Mouse (Mus musculus): ENCODE results near the gene 2310034G01Rik.

The 2310034G01Rik gene

GRCm38 (mm10) chr19:46350168-46350932, at the start of gene 2310034G01Rik:
2310034G01Rik (minus strand) TSS chr19:46350302.
- DNase-seq (ENCODE audit: low read depth) = no peak

DNA sequence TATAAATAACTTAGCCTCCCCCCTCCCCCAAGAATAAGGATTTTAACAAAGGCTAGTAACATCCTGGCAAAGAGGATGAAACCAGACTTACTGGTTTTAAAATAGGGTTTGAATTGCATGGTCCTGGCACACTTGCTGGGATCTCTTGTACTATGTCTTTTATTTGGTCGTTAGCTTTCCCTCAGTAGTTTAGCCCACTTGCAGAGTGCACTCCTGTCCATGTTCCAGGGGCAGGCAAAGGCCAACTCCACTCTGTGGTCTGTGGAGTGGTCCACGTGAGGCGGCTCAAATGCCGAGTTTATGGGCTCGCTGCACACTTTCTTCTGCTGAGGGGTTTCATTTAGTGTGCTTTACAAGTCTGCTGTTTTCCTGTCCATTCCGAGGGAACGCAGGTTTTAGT, 49.8 kb upstream of the 2310034G01Rik start:
- no peak for DNase-seq (ENCODE audit: low read depth)

GRCm38 (mm10) chr19:46399372-46399771, 49.3 kb upstream of the 2310034G01Rik start:
- no peak for DNase-seq (ENCODE audit: low read depth)

GRCm38 (mm10) chr19:46398401-46398800, 48.3 kb upstream of the 2310034G01Rik start:
- DNase-seq (ENCODE audit: low read depth) = no peak

- DNase-seq (ENCODE audit: low read depth) = peak; percentile 54
Measured at GRCm38 (mm10) chr19:46397436-46398001, 47.4 kb upstream of the 2310034G01Rik start.

- peak; percentile 100 for DNase-seq (ENCODE audit: low read depth)
Measured at GRCm38 (mm10) chr19:46396686-46397435, 46.8 kb upstream of the 2310034G01Rik start, which contains the start of gene Sufu. Sufu (plus strand) TSS chr19:46396896.

DNA sequence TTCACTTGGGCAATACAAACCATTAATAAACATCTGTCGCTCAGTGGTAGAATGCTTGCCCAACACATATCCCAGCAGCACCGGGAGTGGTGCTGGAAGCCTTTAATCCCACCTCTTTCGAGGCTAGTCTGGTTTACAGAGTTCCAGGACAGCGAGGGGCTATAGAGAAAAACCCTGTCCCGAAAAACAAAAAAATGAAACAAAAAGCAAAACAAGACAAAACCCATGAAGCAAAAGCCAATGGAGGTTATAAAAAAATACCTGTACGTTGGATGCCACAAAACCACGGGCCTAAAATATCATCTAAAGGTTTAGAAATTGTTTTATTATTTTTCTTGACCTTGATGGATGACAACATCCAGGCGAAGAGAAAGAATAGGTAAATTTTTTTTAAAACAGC, 46.0 kb upstream of the 2310034G01Rik start:
- DNase-seq (ENCODE audit: low read depth) = no peak

GRCm38 (mm10) chr19:46395109-46396009, 45.3 kb upstream of the 2310034G01Rik start, which contains the start of gene Actr1a:
Actr1a (minus strand) TSS chr19:46395748.
- DNase-seq (ENCODE audit: low read depth) = peak; percentile 100

GRCm38 (mm10) chr19:46394712-46395108, 44.6 kb upstream of the 2310034G01Rik start:
- no peak for DNase-seq (ENCODE audit: low read depth)

- peak; percentile 83 for DNase-seq (ENCODE audit: low read depth)
Measured at GRCm38 (mm10) chr19:46392018-46392417, 41.9 kb upstream of the 2310034G01Rik start.

GRCm38 (mm10) chr19:46389872-46390271, 39.8 kb upstream of the 2310034G01Rik start:
- DNase-seq (ENCODE audit: low read depth) = peak; percentile 48

- no peak for DNase-seq (ENCODE audit: low read depth)
Measured at GRCm38 (mm10) chr19:46382275-46382674, 32.2 kb upstream of the 2310034G01Rik start.

GRCm38 (mm10) chr19:46375891-46376290, 25.8 kb upstream of the 2310034G01Rik start:
- no peak for DNase-seq (ENCODE audit: low read depth)

- peak; percentile 73 for DNase-seq (ENCODE audit: low read depth)
Measured at GRCm38 (mm10) chr19:46375489-46375888, 25.4 kb upstream of the 2310034G01Rik start.

- DNase-seq (ENCODE audit: low read depth) = peak; percentile 37
Measured at GRCm38 (mm10) chr19:46374477-46375088, 24.5 kb upstream of the 2310034G01Rik start.

GRCm38 (mm10) chr19:46369204-46369603, 19.1 kb upstream of the 2310034G01Rik start:
- DNase-seq (ENCODE audit: low read depth) = peak; percentile 91

DNA sequence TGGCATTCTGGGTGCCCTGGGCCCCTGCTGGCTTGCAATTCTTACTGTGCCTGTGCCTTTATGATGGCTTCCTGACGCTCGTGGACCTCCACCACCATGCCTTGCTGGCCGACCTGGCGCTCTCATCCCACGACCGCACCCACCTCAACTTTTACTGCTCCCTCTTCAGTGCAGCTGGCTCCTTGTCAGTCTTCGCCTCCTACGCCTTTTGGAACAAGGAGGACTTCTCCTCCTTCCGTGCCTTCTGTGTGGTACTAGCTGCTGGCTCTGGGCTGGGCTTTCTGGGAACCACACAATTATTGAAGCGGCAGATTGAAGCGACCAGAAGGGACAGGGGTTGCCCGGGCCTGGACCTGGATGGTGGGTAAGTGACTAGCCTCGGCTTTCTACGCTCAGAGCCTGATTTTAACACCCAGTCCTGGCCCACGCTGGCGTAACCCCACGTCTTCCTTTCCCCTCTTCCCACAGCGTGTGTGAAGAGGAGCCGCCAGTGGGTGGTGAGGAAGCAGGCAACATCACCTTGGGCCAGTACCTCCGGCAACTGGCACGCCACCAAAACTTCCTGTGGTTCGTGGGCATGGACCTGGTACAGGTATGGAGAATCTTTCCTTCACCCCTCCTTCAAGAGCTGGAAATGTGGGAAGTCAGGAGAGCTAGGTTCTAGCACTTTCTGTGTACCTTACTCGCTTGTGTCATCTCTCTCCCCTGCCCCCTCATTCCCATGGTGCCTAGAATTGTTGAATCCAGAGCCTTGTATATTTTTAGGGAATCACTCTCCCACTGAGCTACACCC, 17.9 kb upstream of the 2310034G01Rik start:
- no peak for DNase-seq (ENCODE audit: low read depth)

- DNase-seq (ENCODE audit: low read depth) = no peak
Measured at GRCm38 (mm10) chr19:46363294-46364009, 13.3 kb upstream of the 2310034G01Rik start.

DNA sequence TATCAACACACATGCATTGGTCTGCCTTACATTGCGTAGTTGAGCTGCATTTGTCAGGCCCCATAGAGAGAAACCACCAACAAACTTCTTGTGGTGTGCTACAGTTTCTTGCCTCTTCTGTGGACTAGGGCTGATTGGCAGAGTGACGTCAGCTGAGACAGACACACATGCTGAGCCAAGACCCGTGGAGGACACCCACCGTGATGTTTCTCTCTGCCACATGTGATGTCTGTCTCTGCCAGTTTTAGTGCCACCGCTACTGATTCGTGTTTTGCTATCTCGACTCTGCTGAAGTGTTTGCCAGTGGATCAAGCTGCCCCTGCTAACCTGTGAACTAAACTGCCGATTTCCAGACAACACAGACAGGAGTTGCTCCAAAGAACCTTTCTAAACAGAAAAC, 12.0 kb upstream of the 2310034G01Rik start:
- DNase-seq (ENCODE audit: low read depth) = no peak

DNA sequence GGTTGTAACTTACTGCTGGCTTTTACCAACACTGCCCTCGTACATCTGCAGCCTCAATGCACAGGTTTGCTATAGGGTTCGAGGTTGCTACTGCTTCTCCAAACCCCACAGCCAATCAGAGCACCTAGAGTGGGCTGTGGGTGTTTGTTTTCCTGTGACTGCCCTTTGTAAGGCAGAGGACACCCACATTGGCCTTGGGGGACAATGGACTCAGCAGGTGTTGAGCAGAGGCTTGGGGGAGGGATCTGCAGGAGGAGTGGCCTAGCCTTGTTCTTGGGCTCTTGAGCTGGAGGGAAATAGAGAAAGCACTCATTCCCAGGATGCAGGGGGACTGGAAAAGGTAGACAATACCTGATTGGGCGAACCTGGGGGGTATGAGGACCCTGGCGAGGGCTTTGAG, 8.3 kb upstream of the 2310034G01Rik start:
- DNase-seq (ENCODE audit: low read depth) = no peak

All from NIH3T3 (cell line).